Mouse (Mus musculus) cerebellum, adult (tissue): ENCODE results near the gene Ppfia1.

Experiments used
- ATAC-seq: cut with Nextera tagmentation; 2 replicates; pipeline ENCODE4 v1.9.2; 2017; ENCODE audit warnings: mild to moderate bottlenecking, moderate library complexity, mixed read lengths; ENCODE audit not compliant: insufficient number of reproducible peaks, low FRiP score, low TSS enrichment

The Ppfia1 gene

DNA sequence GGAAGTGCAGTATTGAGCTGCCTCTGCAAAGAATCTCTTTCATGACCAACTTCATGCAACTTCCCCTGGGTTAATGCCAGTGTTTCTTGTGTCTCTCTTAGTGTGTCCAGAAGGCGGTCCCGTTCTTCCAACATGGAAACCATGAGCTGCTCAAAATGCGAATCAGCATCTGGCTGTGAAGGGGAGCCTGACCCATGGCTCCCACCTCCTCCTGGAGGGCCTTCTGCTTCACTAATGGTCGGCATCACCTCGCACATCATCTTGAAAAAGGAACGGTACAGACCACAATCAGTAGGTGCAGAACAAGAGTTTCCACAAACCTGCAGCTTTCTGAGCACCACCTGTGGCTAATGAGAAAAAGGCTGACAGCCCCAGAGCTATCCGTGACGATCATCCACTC lies 1.3 kb downstream of the Ppfia1 start:
- no peak for ATAC-seq

DNA sequence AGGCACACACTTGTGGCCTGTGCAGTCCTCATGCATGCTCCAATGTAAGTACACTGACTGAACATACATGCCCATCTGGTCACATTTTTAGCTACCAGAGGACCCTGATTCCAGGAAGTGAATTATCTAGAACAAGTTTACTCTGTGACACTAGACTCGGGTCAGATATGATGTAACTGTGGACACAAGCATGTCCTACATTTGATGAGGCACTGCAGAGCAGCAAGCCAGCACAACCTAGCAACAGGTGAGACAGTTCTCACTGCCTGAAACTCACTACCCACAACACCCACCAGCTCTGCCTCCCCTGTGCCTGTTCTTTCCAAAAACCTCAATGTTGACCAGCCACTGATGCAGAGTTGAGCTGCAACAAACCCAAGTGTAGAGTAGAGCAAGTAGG lies 2.7 kb downstream of the Ppfia1 start:
- no peak for ATAC-seq

DNA sequence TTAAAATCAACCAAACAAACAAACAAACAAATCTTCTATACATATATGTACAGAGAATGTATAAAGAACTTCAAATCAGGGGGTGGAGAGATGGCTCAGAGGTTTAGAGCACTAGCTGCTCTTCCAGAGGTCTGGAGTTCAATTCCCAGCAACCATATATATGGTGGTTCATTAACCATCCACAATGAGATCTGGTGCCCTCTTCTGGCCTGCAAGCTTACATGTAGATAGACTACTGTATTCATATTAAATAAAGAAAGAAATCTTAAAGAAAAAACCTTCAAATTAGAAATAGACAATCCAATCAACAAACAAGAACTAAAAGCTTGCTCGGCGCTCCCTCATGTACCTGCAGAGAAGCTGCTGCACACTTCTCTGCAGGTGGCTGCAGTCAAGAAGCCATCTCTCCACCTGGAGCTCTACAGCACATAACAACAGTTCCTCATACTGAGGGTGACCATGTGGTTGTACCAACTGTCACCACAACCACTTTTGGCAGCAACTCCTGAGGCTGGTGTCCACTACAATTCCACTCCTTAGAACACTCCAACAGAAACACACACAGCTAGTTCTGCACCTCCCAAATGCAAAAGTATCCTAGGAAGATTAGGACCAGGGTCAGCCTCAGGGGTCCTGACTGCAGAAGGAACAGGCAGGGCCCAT lies 3.5 kb downstream of the Ppfia1 start:
- ATAC-seq = peak; percentile 52

DNA sequence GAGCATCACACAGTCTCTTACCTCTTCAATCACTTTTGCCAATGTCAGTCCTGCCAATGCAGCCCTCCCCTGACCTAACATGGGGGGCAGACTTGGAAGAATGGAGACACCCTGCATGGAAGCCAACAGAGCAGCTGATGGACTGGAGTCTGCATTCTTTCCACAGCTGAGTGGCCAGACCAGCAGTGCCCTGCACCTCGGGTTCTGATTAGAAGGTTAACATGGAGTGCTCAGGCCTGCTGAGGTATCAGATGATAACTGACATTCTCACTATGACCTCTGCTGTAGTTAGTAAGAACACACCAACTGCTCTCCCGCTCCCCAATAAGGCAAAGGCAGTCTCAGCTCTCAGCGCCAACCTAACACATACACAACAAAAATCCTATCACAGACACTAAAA lies 8.3 kb downstream of the Ppfia1 start:
- ATAC-seq = no peak

DNA sequence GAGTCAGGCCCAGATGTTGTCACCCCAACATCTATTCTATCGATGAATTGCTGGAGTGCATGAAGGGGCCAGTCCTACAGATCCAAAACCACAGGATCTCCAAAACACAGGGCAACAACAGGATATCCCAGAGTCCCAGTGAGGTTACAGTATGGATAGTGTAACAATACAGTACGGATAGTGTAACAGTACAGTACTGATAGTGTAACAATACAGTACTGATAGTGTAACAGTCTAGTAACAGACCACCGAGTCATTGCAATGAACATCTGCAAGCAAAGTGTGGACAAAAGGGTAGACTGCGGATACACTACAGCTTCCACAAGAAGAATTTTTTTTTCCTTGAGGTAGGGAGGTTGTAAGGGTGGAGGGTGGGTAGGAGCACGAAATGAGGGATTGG lies 12.2 kb downstream of the Ppfia1 start:
- no peak for ATAC-seq

DNA sequence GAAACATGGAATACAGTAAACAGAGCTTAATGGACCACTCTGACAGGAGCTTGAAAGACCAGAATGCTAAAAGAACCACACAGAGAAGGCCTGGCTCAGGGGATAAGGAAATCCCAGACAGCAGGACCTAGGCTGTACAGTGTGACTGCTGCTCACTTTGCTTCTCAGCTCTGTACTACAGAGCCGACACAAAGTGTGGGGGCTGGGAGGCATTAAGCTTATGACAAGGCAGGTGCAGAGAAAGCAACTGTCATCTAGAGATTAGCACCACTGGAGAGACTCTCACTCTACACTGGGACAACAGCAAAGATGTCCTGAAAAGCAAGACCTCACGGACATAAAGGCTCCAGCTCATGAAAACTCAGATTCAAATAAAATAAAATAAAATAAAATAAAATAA lies 14.4 kb downstream of the Ppfia1 start:
- no peak for ATAC-seq

DNA sequence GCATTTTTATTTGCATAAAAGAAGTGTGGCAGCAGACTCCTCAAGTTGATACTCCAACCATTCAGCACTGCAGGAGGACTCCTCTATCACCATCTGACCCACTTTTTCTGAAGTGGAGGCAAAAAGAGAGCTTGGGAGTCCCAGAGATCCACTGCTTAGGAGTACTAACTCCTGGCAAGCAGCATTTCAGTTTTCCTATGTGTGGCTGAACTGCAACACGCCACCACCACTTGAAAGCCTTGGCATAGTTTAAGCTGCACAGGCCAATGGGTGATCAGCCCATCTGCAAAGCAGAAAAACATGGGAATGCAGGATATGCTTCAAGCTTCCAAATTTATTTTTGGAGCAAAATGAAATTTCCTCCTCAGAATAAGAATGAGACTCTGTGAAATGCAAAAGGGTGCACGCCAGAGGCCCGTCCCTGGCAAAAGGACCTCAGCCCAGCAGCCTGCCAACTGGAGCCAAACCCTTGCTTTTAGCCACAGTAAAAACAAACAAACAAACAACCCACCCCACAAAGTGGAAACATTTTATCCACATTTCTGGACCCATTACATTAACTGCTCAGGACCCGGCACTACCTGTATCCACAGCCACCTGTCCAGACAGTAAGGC lies 15.4 kb downstream of the Ppfia1 start:
- ATAC-seq = no peak; the same call in 1 of the 2 replicates

DNA sequence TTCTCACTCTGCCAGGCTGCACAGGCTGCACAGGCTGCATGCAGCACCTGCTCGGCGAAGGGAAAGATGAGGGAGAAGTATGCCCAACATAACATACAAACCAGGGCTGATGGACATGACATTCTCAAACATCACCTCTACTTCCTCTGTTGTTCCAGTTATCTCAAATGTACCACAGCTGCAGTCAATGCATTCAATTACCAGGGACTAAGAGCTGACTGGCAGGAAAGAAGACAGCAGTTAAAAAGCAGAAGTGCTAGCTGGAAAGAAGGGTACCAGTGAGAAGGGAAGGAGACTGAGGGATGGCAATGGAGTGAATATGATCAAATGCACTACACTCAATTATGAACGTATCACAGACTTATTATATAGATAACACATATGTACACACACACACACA lies 17.2 kb downstream of the Ppfia1 start:
- no peak for ATAC-seq

DNA sequence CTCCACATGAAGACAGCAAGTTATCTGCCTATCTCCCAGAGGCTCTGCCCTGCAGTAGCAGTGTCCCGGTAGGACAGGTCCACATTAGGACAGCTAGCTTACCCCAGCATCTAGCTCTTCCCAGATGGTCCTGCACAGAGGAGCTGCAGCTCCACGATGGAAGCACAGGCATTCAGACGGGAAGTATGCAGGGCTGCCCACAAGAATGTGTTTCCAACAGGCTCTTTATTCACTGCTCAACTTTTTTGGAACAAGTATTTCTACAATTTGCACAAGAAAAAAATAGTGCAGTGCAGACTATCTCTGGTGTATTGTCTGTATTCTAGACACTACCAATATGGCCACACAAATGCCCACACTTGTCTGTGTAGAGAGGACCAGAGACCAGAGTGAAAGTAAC lies 18.8 kb downstream of the Ppfia1 start:
- ATAC-seq = no peak

DNA sequence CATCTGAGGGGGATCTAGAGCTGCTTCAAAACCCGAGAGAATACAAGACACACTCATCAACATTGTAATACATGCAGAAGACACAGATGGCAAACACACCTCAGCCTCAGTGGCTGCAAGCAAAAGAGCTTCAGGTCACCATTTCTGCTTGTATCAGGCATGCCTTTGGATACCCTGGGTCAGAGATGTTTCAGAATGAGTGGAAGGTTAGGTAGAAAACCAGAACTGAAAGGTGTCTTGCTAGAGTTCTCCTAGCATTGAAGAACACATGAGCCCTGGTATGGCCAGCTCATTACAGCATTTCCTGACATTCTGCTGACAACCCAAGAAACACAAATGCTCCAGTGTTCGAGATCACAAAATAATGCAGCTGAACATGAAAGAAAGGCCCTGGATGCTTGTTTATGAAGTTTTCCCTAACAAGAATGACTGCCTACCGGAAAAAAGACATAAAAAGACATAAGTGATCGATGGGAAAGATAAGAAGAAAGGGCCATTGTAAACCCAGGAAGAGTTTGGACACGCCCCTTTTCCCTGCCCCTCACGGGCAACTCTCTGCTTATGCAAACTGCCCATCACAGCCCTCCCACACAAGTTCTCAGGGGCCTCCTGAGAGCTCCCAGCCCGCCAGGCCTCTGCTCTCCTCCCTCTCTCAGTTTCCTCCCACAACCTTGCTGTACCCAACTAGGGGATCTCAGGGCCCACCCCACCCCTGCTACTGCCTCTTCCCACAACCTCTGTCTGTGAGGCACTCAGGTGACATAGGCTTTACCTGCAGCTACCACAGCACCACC lies 21.7 kb downstream of the Ppfia1 start:
- ATAC-seq = no peak

DNA sequence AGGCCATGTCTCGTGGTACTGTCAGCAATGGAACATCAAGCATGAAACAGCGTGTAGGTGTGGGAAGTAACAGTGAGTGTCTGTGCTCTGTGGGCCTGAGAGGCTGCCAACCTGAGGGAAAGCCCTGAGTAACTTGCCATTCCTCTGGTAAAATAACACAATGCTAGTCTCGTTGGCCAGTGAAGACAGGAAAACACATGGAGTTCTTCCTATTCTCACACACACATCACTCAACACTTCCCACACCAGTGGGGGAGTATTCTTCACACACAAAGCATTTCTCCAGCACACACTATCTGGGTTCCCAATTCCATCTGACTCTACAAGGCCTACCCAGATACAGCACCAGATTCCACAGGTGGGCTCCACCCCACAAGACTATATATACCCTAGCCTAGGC lies 23.7 kb downstream of the Ppfia1 start:
- no peak for ATAC-seq

DNA sequence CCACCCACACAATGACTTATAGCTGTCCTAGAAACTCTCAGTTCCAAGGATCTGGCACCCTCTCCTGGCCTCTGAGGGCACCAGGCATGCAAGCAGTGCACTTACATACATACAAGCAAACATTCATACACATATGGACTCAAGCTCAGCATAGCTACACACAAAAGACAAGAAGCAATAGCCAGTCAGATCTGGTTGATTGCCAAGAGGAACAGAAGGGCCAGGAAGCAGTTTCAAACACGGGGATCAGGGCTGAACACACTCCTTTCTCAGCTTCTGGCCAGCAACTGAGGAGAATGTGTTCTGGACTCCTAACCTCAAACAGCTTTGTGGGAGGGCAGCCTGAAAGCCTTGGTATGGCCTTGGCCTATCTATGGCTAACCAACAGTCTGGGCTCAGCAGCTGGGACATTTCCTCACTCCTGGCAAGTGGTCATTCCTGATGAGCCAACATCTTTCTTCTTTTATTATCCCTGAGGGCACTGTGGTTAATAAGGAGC lies 25.8 kb downstream of the Ppfia1 start:
- ATAC-seq = no peak

DNA sequence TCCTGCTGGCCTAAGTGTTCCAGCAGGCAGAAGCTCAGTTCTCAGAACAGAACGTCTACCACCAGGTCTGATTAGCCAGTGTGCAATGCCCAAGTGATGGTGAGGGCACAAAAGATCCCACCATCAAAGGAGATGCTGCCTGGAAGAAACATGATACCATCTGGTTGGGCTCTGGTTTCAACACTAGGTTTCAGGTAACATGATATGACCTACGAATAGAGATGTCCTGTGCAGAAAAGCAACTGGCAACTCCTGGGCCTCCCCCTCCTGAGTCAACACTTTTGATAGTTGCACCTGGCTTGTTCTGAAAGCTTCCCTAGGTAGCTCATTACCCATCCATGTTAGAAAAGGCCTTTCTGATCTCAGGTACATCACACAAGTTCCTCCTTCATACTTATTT lies 26.9 kb downstream of the Ppfia1 start:
- no peak for ATAC-seq

DNA sequence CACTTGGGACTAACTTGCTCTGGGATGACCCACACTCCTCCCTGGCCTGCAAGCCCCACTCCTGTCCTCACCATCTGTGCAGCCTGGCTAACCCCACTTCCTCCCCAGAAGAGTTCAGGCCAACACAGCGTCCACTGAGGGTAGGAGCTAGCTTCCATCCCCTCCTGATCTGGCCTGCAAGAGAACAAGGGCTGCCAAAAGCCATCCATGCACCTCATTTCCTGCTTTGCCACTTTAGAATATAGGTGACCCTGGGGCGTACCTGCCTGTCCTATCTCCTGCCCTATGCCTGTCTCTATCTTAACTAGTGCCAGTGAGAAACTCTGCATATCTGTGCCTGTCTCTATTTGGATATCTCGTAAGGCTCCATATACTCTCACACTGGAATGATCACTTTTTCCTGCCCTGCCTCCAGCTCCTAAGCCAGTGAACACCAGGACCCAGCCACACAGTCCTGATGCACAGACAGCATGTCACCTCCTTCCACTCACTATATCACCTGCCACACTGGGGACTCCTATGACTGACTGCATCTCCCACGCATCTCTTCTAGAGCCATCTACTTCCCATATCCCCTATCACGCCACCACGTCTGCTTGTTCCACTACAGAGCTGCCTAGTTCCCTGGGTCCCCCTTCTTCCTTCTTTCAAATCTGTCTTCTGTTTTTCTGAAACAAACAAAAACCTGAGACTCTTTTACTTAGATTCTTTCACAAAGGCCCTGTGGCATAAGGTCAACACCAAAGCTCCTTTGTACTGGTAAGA lies 28.9 kb downstream of the Ppfia1 start:
- ATAC-seq = peak; percentile 95

DNA sequence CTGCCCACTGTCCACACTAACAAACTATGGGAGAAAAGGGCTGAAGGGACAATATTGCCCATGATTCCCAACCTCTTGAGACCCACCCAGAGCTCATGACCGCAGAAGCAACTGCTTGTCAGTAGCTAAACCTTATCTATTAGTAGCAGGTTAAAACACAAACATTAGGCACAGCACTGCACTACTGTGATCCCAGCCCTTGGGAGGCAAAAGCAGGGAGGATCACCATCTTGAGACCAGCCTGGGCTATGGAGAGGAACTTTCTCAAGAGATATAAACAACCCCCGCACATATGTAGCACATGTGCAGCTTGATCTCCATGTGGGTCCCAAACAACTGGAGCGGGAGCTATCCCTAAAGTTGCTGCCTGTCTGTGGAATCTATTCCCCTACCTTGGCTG lies 30.1 kb downstream of the Ppfia1 start:
- ATAC-seq = no peak

DNA sequence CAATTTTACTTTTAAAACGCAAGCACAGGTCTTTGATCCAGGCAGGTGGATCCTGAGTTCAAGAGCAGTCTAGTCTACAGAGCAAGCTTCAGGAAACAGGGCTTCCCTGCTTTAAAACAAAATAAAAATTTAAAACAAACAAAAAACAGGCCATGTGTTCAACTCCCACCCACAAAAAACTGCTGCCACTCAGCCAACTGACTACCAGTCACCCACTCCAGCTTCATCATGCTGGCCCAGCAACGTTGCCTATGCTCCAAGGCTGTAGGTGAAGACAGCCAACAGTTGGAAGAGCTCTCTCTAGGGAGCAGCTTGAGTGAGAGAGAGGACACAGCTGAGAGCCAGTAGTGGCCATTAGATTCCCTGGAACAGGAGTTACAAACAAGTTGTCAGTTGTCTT lies 31.6 kb downstream of the Ppfia1 start:
- ATAC-seq = no peak

DNA sequence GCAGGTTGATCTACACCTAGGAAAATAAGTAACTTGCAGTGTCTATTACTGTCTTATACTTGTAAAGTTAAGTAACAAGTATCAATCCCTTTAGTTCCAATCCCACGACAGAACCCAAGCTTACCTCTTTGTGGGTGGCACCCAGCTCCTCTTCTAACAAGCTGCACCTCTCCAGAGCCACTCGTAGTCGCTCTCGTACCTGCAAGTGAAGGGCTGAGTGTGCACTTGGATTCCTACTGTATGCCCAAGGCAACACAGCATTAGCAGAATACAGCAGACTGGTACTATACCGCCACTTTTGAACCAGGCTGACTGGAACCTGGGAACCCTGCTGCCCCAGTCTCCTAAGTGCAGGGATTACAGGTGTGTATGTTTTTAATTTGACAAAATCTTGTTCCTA lies 33.7 kb downstream of the Ppfia1 start:
- no peak for ATAC-seq

DNA sequence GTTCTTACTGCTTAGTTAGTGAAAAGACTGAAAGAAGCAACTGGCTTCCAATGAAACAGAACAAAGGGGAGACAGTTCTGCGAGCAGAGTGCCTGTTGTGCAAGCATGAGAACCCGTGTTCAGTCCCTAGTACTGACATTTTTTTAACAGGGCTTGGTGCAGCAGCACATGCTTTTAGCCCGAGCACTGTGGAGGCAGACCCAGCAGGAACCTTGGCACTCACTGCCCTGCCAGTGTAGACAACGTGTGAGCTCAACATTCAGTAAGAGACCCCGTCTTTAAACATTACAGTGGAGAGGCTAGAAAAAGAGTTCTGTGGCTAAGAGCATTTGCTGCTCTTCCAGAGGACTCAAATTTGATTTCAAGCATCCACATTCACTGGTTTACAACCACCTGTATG lies 36.8 kb downstream of the Ppfia1 start:
- no peak for ATAC-seq

DNA sequence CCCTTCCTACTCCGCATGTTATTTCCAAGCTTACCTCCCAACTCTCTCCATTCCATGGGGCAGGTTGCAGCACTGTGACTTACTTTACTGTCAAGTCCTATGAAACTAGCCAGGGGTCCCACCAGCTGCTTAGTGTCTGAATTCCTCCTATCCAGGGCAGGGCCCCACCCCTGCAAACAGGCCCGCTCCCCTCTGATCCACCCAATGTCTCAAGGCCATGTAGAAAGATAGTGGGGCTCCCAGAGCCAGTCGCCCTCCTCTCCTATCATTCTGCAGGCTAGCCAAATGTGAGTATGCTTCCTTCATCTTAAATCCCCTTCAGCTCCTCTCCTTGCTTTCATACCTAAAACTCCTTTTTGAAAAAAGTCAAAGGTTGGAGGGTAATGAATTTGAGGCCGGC lies 44.4 kb downstream of the Ppfia1 start:
- no peak for ATAC-seq

DNA sequence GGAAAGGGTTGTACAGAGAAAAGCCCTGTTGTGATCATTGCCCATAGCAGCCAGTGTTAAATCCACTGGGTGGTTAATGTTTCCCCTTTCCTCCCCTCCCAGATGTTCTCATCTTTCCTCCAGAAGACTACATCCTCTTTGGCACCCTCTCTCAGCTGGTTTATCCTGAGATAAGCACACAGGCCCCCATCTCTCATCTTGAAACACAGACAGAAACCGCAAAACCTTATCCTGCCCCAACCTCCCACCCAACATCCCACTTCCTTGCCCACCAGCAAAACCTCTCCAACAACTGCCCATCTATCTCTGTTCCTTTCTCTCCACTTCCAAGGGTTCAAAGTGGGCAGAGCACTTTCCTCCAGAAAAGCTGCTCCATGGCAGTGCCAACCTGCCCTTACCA lies 46.7 kb downstream of the Ppfia1 start:
- ATAC-seq = no peak

DNA sequence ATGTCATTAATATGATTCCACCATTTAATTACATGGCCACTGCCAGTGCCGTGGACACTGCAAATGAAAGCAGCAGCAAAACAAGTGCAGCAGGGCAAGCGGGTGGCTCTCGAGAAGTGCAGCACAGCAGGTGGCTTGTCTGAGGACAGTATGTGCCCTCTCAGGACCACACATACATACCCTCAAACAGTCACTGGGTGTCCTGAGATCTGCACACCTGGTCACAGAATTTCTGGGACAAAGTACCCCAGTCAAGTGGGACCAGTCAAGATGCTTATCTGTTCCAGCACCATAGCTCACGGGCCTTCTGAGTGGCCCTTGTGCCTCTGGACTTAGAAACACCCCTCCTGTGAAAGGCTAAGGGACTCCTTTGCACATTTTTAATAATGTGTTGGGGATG lies 49.6 kb downstream of the Ppfia1 start:
- ATAC-seq = no peak
